Mouse (Mus musculus): Measurements from ENCODE around the gene Acsf3. TPM values are rescaled to one million over a fixed set of nuclear protein-coding genes. Genes with fewer than 3 reads are reported as not detected.

Acsf3 gene
- polyA plus RNA-seq, 1 experiment from 2014 or later = 16.5 TPM

- 54% methylated on average over 24 of the region's 24 CpGs for WGBS
- Histone ChIP-seq H3K4me3 (replicated peaks; ENCODE audit: low read length) (no peak overlapping the region), H3K4me2 (replicated peaks) (no peak overlapping the region), H3K27ac (no peak overlapping the region), H3K36me3 (replicated peaks; ENCODE audit: control insufficient read depth, insufficient read depth) (no peaks in the 10 kb centered on the region), H3K9me3 (ENCODE audit: control insufficient read depth, low read length) (no peaks in the 10 kb centered on the region), H3K9ac (no peak overlapping the region), H3K4me1 (replicated peaks; ENCODE audit: control insufficient read depth, insufficient read depth, low read length) (0 out of 2 replicates have a peak, but pooled peaks cover 6% of the 10 kb centered on the region), H3K27me3 (ENCODE audit: control insufficient read depth, insufficient read depth, low read length) (no peaks in the 10 kb centered on the region)
- ATAC-seq (ENCODE audit: low FRiP score) (0 out of 2 replicates have a peak, but pooled peaks have one; percentile 51), DNase-seq (ENCODE audit: low spot score) (peak; percentile 43)
Measured at GRCm38 (mm10) chr8:122769251-122770058, 5.8 kb upstream of the Acsf3 start.

GRCm38 (mm10) chr8:122772431-122773060, 2.7 kb upstream of the Acsf3 start:
- H3K4me1 ChIP-seq (replicated peaks; ENCODE audit: control insufficient read depth, insufficient read depth, low read length) = peaks cover 9% of the 10 kb centered on the region
- WGBS = 43% methylated on average over 10 of the region's 10 CpGs
- H3K27me3 ChIP-seq (ENCODE audit: control insufficient read depth, insufficient read depth, low read length) = no peaks in the 10 kb centered on the region
- H3K9me3 ChIP-seq (ENCODE audit: control insufficient read depth, low read length) = no peaks in the 10 kb centered on the region
- ATAC-seq (ENCODE audit: low FRiP score) (no peak), DNase-seq (ENCODE audit: low spot score) (no peak)
- no peak overlapping the region for H3K4me3 ChIP-seq (replicated peaks; ENCODE audit: low read length)
- H3K4me2 ChIP-seq (replicated peaks) = no peak overlapping the region
- no peak overlapping the region for H3K9ac ChIP-seq
- H3K27ac ChIP-seq = no peak overlapping the region
- H3K36me3 ChIP-seq (replicated peaks; ENCODE audit: control insufficient read depth, insufficient read depth) = no peaks in the 10 kb centered on the region

- H3K27ac ChIP-seq = no peak overlapping the region
- H3K4me1 ChIP-seq (replicated peaks; ENCODE audit: control insufficient read depth, insufficient read depth, low read length) = peaks cover 9% of the 10 kb centered on the region
- H3K4me3 ChIP-seq (replicated peaks; ENCODE audit: low read length) = no peak overlapping the region
- no peaks in the 10 kb centered on the region for H3K27me3 ChIP-seq (ENCODE audit: control insufficient read depth, insufficient read depth, low read length)
- peaks cover 27% of the 10 kb centered on the region for H3K36me3 ChIP-seq (replicated peaks; ENCODE audit: control insufficient read depth, insufficient read depth)
- no peak for DNase-seq (ENCODE audit: low spot score)
- no peak overlapping the region for H3K4me2 ChIP-seq (replicated peaks)
- no peak overlapping the region for H3K9ac ChIP-seq
- no peaks in the 10 kb centered on the region for H3K9me3 ChIP-seq (ENCODE audit: control insufficient read depth, low read length)
- WGBS = 87% methylated on average over 6 of the region's 6 CpGs
- ATAC-seq (ENCODE audit: low FRiP score) = no peak
Measured at GRCm38 (mm10) chr8:122777701-122778100, 2.4 kb downstream of the Acsf3 start.

GRCm38 (mm10) chr8:122778703-122779239, 3.5 kb downstream of the Acsf3 start:
- H3K4me3 ChIP-seq (replicated peaks; ENCODE audit: low read length) = no peak overlapping the region
- H3K9ac ChIP-seq = no peak overlapping the region
- H3K9me3 ChIP-seq (ENCODE audit: control insufficient read depth, low read length) = no peaks in the 10 kb centered on the region
- H3K27ac ChIP-seq = no peak overlapping the region
- no peak for DNase-seq (ENCODE audit: low spot score)
- WGBS = 86% methylated on average over 3 of the region's 3 CpGs
- no peaks in the 10 kb centered on the region for H3K27me3 ChIP-seq (ENCODE audit: control insufficient read depth, insufficient read depth, low read length)
- no peak overlapping the region for H3K4me2 ChIP-seq (replicated peaks)
- ATAC-seq (ENCODE audit: low FRiP score) = no peak
- H3K36me3 ChIP-seq (replicated peaks; ENCODE audit: control insufficient read depth, insufficient read depth) = peaks cover 37% of the 10 kb centered on the region
- H3K4me1 ChIP-seq (replicated peaks; ENCODE audit: control insufficient read depth, insufficient read depth, low read length) = peaks cover 9% of the 10 kb centered on the region

- Histone ChIP-seq H3K9me3 (ENCODE audit: control insufficient read depth, low read length) (no peaks in the 10 kb centered on the region), H3K4me1 (replicated peaks; ENCODE audit: control insufficient read depth, insufficient read depth, low read length) (peaks cover 9% of the 10 kb centered on the region), H3K36me3 (replicated peaks; ENCODE audit: control insufficient read depth, insufficient read depth) (peaks cover 38% of the 10 kb centered on the region), H3K4me3 (replicated peaks; ENCODE audit: low read length) (no peak overlapping the region), H3K27me3 (ENCODE audit: control insufficient read depth, insufficient read depth, low read length) (no peaks in the 10 kb centered on the region), H3K4me2 (replicated peaks) (no peak overlapping the region), H3K9ac (no peak overlapping the region), H3K27ac (no peak overlapping the region)
- ATAC-seq (ENCODE audit: low FRiP score) (no peak), DNase-seq (ENCODE audit: low spot score) (no peak)
- WGBS = 81% methylated on average over 9 of the region's 9 CpGs
Measured at GRCm38 (mm10) chr8:122779255-122779654, 4.0 kb downstream of the Acsf3 start.

GRCm38 (mm10) chr8:122784756-122785155, 9.5 kb downstream of the Acsf3 start:
- H3K4me3 ChIP-seq (replicated peaks; ENCODE audit: low read length) = no peak overlapping the region
- H3K27me3 ChIP-seq (ENCODE audit: control insufficient read depth, insufficient read depth, low read length) = no peaks in the 10 kb centered on the region
- H3K4me2 ChIP-seq (replicated peaks) = no peak overlapping the region
- no peak overlapping the region for H3K27ac ChIP-seq
- H3K4me1 ChIP-seq (replicated peaks; ENCODE audit: control insufficient read depth, insufficient read depth, low read length) = no peaks in the 10 kb centered on the region
- WGBS = 78% methylated on average over 1 of the region's 1 CpGs
- DNase-seq (ENCODE audit: low spot score) (no peak), ATAC-seq (ENCODE audit: low FRiP score) (no peak)
- peaks cover 69% of the 10 kb centered on the region for H3K36me3 ChIP-seq (replicated peaks; ENCODE audit: control insufficient read depth, insufficient read depth)
- no peak overlapping the region for H3K9ac ChIP-seq
- H3K9me3 ChIP-seq (ENCODE audit: control insufficient read depth, low read length) = no peaks in the 10 kb centered on the region

GRCm38 (mm10) chr8:122789796-122790195, 14.5 kb downstream of the Acsf3 start:
- WGBS = 93% methylated on average over 5 of the region's 5 CpGs
- Histone ChIP-seq H3K4me1 (replicated peaks; ENCODE audit: control insufficient read depth, insufficient read depth, low read length) (peaks cover 12% of the 10 kb centered on the region), H3K9me3 (ENCODE audit: control insufficient read depth, low read length) (no peaks in the 10 kb centered on the region), H3K4me2 (replicated peaks) (no peak overlapping the region), H3K9ac (no peak overlapping the region), H3K36me3 (replicated peaks; ENCODE audit: control insufficient read depth, insufficient read depth) (peaks cover 44% of the 10 kb centered on the region), H3K4me3 (replicated peaks; ENCODE audit: low read length) (no peak overlapping the region), H3K27me3 (ENCODE audit: control insufficient read depth, insufficient read depth, low read length) (no peaks in the 10 kb centered on the region), H3K27ac (no peak overlapping the region)
- ATAC-seq (ENCODE audit: low FRiP score) (no peak), DNase-seq (ENCODE audit: low spot score) (no peak)

- H3K4me3 ChIP-seq (replicated peaks; ENCODE audit: low read length) = no peak overlapping the region
- peak overlapping the region; percentile 47 for H3K9ac ChIP-seq
- peaks cover 12% of the 10 kb centered on the region for H3K4me1 ChIP-seq (replicated peaks; ENCODE audit: control insufficient read depth, insufficient read depth, low read length)
- peaks cover 30% of the 10 kb centered on the region; the same call in 1 of the 2 replicates for H3K36me3 ChIP-seq (replicated peaks; ENCODE audit: control insufficient read depth, insufficient read depth)
- H3K27ac ChIP-seq = peak overlapping the region; percentile 86
- 38% methylated on average over 18 of the region's 18 CpGs for WGBS
- H3K4me2 ChIP-seq (replicated peaks) = no peak overlapping the region
- no peak for DNase-seq (ENCODE audit: low spot score)
- ATAC-seq (ENCODE audit: low FRiP score) = peak; percentile 74; the same call in 1 of the 2 replicates
- no peaks in the 10 kb centered on the region for H3K27me3 ChIP-seq (ENCODE audit: control insufficient read depth, insufficient read depth, low read length)
- no peaks in the 10 kb centered on the region for H3K9me3 ChIP-seq (ENCODE audit: control insufficient read depth, low read length)
Measured at GRCm38 (mm10) chr8:122793375-122794174, 18.3 kb downstream of the Acsf3 start.

GRCm38 (mm10) chr8:122794175-122794454, 18.8 kb downstream of the Acsf3 start:
- Histone ChIP-seq H3K4me2 (replicated peaks) (no peak overlapping the region), H3K27me3 (ENCODE audit: control insufficient read depth, insufficient read depth, low read length) (no peaks in the 10 kb centered on the region), H3K9ac (peak overlapping the region; percentile 24; the same call in 1 of the 2 replicates), H3K4me3 (replicated peaks; ENCODE audit: low read length) (no peak overlapping the region), H3K4me1 (replicated peaks; ENCODE audit: control insufficient read depth, insufficient read depth, low read length) (peaks cover 12% of the 10 kb centered on the region), H3K36me3 (replicated peaks; ENCODE audit: control insufficient read depth, insufficient read depth) (peaks cover 25% of the 10 kb centered on the region; the same call in 1 of the 2 replicates), H3K9me3 (ENCODE audit: control insufficient read depth, low read length) (no peaks in the 10 kb centered on the region), H3K27ac (peak overlapping the region; percentile 86)
- WGBS = 40% methylated on average over 5 of the region's 5 CpGs
- ATAC-seq (ENCODE audit: low FRiP score) (peak; percentile 12; the same call in 1 of the 2 replicates), DNase-seq (ENCODE audit: low spot score) (no peak)

Data from hindbrain, embryonic 14.5 days (tissue).